Mouse (Mus musculus): Measurements from ENCODE around the gene Krt33b.

Gene Krt33b

DNA sequence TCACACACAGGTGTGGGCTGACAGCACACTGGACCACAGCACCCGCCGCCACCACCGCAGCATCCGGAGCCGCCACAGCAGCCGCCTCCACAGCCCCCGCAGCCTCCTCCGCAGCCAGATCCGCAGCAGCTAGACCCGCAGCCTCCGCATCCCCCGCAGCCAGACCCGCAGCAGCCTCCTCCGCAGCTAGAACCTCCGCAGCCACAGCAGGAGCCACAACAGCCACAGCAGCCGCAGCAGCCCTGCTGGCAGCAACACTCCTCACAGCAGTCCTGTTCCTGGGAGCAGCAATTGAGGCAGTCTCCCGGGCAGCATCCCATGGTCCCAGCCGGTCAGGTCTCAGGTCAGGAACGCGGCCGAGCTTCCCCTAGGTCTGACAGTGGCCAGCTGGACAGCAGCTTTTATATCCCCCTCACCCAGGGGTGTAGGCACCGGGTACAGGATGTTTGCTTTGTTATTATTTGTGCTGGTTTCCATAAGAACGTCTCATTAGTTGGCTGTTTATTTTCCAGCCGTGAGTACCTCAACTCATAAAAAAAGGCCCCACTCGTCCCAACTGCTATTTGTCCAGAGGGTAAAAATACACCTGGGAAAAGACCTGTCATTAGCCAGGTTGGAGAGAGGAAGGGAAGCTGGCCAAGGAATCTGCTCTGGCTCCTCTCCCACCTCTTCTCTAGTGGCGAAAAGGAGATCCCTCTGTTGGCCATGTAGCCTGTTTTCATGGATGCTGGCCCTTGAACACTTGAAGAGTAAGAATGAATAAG is 35.9 kb downstream of the Krt33b start, which contains the start of gene Krtap17-1:
Gene Krtap17-1, minus strand, starts transcription at position 375 of the 764 bp plus-strand sequence.
- no peak for DNase-seq (ENCODE audit: low spot score)

DNA sequence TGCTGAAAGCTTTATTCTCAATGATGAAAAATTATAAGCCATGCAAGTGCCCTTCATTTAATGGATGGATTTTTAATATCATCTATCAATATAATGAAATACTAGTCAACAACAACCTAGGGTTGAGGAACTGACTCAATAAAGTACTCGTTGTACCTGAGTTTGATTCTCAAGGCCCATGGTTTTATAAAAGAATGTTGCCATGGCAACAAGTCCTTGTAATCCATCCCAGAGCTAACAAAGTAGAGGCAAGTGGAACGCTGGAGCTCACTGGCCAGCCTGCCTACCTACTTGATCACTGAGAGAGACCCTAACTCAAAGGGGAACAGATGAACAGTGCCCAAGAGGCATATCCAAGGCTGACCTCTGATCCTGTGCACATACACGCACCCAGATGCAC is 39.1 kb downstream of the Krt33b start:
- no peak for DNase-seq (ENCODE audit: low spot score)

DNA sequence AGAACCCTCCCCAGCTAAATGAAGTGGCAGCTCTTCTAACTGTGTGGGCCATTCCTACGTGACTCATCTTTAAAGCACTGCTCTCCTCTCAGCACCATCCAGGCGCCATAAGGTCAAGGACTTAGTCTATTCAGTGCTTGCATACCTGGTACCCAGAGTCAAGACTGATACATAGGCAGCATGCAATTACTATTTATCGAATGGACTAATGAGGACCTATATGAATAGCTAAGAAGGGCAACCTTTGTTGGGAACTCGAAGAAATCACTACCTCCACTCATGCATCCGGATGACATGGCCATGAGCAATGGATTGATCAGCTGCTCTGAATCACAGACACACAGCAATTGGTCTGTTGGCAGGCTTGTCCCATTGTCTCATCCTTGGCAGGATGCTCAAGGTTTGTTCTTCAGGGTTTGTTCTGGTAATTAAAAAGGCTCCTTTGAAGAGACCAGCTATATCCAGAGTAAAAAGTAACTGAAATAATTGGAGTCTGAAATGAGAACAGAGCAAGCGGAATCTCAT is 39.7 kb downstream of the Krt33b start:
- DNase-seq (ENCODE audit: low spot score): no peak

DNA sequence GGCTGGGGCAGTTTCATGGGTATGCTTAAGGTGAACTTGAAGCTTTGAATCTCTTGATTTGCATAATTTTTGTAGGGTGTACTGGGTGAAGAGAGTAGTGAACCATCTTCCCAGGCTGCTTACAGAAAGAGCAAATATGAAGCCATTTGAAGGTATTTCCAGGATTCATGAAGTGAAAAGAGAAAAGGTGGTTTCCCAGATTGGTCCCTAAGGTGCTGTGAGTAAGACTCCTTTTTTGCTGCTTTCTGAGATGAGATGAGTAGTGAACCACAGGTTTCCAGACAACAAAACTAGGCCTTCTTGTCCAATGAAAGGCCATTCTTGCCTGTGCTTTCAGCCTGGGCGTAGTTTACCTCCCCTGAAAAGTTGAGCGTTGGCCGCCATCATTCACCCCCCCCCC is 41.1 kb downstream of the Krt33b start:
- DNase-seq (ENCODE audit: low spot score): no peak

DNA sequence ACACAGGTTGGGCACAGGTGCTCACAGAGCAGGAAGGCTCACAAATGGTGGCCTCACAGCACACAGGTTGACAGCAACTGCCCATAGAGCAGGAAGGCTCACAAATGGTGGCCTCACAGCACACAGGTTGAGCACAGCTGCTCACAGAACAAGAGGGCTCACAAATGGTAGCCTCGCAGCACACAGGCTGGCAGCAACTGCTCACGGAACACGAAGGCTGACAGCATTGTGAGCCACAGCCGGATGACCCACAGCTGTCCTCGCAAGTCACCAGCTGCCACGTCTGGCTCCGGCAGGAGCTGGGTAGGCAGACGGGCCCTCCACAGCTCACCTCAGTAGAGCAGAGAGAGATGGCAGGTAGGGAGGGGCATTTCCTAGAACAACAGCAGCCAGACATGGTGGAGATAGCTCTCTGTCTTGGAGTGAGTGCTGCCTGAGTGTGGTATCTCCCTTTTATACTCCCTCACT is 43.5 kb downstream of the Krt33b start, which contains the start of gene Krtap16-1:
Gene Krtap16-1, minus strand, starts transcription at position 418 of the 468 bp plus-strand sequence.
- DNase-seq (ENCODE audit: low spot score): no peak

DNA sequence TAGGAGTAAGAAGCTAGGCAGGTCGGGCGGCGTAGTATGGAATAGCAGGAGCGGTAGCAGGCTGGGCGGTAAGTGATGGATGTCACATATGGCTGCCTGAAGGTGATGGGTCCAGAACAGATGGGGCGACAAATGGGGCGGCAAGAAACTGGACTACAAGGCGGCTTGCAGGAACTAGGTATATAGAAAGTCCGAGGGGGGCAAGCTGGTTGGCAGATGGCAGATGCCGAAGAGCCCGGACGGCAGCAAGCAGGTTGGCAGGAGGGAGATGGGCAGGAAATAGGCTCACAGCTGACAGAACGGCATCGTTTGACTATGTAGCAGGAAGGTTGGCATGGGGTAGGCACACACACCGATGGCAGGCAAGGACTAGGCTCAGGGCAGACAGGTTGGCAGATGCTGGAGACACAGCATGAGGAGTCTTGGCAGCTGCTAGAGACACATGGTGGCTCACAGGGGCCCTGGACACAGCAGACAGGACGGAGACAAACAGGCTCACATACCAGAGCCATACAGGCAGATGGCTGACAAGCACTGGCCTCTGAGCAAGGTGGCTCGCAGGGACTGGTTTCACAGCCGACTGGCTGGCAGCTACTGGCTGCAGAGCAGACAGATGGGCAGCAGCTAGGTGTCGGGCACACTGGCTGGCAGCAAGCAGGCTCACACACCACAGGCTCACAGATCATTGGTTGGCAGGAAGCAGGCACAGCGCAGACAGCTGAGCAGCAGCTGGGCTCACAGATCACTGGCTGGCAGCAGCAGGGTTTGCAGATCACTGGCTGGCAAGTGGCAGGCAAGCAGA is 44.2 kb downstream of the Krt33b start:
- no peak for DNase-seq (ENCODE audit: low spot score)

DNA sequence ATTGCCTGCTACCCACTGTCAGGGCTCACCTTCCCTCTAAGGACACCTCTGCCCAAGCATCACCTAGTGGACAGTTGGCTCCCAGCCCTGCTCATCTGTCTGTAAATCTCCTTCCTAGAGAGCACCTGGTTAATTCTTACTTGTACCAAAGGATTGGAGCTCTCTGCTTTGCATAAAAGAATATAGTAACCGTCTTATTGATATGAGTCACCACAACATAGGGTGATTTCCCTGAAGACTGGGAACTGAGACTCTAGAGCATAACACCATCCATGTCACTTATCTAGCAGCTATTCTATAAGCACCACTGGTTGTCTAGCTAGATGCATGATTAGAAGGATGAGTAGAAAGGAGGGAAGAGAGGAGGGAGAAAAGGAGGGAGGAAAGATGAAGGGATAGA is 46.2 kb downstream of the Krt33b start:
- DNase-seq (ENCODE audit: low spot score): no peak

DNA sequence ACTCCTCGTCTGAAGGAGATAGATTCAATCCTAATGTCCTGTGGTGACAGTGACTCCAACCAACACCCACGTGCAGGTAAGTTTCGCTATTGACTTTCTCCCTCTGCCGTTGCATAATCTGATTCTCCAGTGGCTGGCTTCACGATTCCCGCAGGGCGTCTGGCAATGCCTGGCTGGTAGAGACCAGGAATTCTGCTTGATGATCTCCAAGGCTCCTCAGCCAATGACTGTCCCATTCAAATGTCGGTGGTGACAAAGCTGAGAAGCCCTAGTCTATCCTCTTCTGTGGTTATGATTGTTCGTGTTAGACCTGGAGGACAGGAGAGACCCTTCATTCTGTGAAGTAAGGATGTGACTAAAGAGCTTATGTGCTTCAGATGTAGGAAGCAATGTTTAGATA is 46.9 kb downstream of the Krt33b start:
- DNase-seq (ENCODE audit: low spot score): no peak

DNA sequence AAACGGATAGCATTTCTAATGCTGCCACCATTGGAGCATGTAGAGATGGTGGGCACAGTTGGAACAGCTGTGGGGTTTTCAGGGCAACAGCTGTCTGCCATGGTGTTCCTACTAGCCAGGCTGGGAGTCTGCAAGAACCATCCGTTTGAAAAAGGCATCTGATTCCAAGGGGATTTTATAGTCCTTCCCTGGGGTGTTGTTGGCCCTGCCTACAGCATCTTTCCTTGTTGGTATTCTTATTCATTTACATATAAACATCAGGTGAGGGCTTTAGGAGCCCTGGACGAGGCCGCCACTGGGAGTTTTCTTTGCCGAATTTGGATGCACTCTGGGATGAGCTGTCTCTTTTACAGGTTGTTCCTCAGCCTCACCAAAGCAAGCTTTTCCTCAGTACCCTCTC is 50.7 kb downstream of the Krt33b start, which contains the start of gene Krtap29-1:
Gene Krtap29-1, minus strand, starts transcription at position 101 of the 400 bp plus-strand sequence.
- DNase-seq (ENCODE audit: low spot score): no peak
